Mouse (Mus musculus): Measurements from ENCODE around the gene Ccser1. TPM values are rescaled to one million over a fixed set of nuclear protein-coding genes. Genes with fewer than 3 reads are reported as not detected.
A peak's percentile ranks its signal among the peaks of the same experiment; 100 is the strongest.

Gene Ccser1
- polyA plus RNA-seq, 1 experiment from 2014 or later: 30.8 TPM

DNA sequence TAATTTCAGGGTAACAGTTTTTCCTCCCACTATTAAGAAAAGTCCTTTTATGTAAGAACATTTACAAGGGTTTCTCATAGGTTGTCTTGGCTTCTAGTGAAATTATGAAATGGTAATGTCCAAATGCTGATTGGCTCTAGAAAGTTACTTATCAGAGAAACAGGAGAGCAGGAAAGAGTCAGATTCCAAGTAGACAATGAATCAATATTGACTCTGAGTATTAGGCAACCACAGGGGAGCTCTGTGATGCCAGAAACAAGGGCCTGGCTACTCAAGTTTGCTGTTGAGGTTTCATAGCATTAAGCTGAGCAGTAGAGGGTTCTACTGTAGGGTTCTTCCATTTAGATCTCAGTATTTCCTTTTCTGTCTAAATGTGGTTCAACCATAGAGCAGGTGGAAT is 481.3 kb downstream of the Ccser1 start:
- no peak overlapping the region for H3K27ac ChIP-seq (replicated peaks)
- no peaks in the 10 kb centered on the region for H3K9me3 ChIP-seq
- no peak overlapping the region for H3K9ac ChIP-seq (replicated peaks)
- H3K27me3 ChIP-seq: no peaks in the 10 kb centered on the region
- no peaks in the 10 kb centered on the region for H3K36me3 ChIP-seq
- no peak overlapping the region for H3K4me2 ChIP-seq (replicated peaks)
- no peak for ATAC-seq (replicated peaks)
- H3K4me3 ChIP-seq: no peak overlapping the region
- H3K4me1 ChIP-seq: no peaks in the 10 kb centered on the region

DNA sequence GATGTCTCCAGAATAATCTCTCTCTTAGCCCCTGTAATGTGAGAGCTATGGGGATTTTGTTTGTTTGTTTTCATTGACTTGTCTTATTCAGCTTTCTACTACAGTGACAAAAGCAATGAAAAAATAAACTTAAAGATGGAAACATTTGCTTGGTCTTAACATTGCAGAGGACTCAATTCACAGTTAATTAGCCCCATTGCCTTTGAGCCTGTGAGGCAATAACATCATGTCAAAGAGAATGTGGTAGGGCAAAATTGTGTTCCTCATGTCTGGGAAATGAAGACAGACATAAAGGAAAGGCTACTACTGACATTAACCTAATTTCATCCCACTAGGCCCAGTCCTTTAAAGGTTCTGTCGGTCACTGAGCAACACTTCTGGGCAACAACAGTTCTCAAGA is 484.4 kb downstream of the Ccser1 start:
- Histone ChIP-seq H3K4me2 (replicated peaks) (no peak overlapping the region), H3K4me1 (no peaks in the 10 kb centered on the region), H3K27me3 (no peaks in the 10 kb centered on the region), H3K27ac (replicated peaks) (no peak overlapping the region), H3K9me3 (no peaks in the 10 kb centered on the region), H3K9ac (replicated peaks) (no peak overlapping the region), H3K4me3 (no peak overlapping the region), H3K36me3 (no peaks in the 10 kb centered on the region)
- 85% methylated on average over 1 of the region's 1 CpGs for WGBS
- no peak for ATAC-seq (replicated peaks)

DNA sequence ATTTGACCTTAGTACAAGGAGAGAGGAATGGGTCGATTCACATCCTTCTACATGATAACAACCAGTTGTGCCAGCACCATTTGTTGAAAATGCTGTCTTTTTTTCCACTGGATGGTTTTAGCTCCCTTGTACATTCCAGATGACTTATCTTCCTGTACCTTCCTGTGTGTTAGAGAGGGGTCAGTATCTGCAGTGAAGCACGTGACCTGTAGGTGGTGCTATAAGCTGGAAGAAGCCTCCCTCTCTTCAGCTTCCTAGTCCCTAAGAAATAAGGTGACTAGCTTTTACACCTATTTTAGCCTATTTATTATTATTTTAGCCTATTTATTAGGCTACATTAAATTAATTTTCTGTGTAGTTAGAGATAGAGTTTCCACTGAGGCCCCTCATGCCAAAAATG is 506.9 kb downstream of the Ccser1 start:
- no peak overlapping the region for H3K4me3 ChIP-seq
- WGBS: 25% methylated on average over 2 of the region's 2 CpGs
- ATAC-seq (replicated peaks): no peak
- H3K36me3 ChIP-seq: no peaks in the 10 kb centered on the region
- no peaks in the 10 kb centered on the region for H3K4me1 ChIP-seq
- no peak overlapping the region for H3K27ac ChIP-seq (replicated peaks)
- no peaks in the 10 kb centered on the region for H3K27me3 ChIP-seq
- H3K9ac ChIP-seq (replicated peaks): no peak overlapping the region
- no peak overlapping the region for H3K4me2 ChIP-seq (replicated peaks)
- H3K9me3 ChIP-seq: no peaks in the 10 kb centered on the region

DNA sequence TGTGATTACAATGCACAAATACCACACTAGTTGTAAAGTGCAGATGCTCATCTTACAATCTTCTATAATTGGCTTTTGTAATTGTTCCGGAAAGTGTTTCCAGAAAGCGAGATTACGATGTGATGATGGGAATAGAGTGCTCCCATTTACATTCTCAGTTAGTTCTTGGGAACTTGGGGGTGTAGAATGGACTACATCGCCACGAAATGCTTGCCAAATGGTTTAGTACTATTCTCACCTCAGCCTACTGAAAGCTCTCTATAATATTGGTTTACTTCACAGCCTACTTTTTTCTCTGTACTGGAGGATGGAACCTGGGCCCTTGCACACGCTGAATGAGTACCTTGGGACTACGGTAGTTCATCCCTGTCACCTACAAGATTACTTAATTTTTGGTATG is 522.9 kb downstream of the Ccser1 start:
- Histone ChIP-seq H3K4me3 (no peak overlapping the region), H3K27ac (replicated peaks) (no peak overlapping the region), H3K9me3 (no peaks in the 10 kb centered on the region), H3K36me3 (no peaks in the 10 kb centered on the region), H3K27me3 (no peaks in the 10 kb centered on the region), H3K4me1 (no peaks in the 10 kb centered on the region), H3K9ac (replicated peaks) (no peak overlapping the region), H3K4me2 (replicated peaks) (no peak overlapping the region)
- 91% methylated on average over 7 of the region's 7 CpGs for WGBS
- no peak for ATAC-seq (replicated peaks)

DNA sequence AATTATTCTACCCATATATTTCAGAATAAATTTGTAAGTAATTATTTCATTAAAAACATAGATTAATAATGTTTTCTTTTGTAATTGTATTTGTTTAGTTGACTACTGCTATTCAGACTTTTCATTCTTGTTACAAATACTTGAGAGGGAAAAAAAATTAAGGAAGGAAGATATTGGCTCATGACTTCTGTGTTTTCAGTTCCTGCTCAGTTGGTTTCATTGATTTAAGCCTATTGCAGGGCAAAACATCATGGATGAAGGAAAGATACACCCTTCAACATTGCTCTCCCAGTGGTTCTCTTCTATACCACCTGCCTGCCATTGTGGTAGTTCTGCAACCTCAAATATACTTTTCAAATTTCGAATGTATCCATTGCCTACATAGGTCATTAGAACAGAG is 541.1 kb downstream of the Ccser1 start:
- Histone ChIP-seq H3K4me1 (no peaks in the 10 kb centered on the region), H3K27me3 (no peaks in the 10 kb centered on the region), H3K36me3 (no peaks in the 10 kb centered on the region), H3K4me2 (replicated peaks) (no peak overlapping the region), H3K4me3 (no peak overlapping the region), H3K27ac (replicated peaks) (no peak overlapping the region), H3K9me3 (no peaks in the 10 kb centered on the region), H3K9ac (replicated peaks) (no peak overlapping the region)
- WGBS: 83% methylated on average over 1 of the region's 1 CpGs
- no peak for ATAC-seq (replicated peaks)

DNA sequence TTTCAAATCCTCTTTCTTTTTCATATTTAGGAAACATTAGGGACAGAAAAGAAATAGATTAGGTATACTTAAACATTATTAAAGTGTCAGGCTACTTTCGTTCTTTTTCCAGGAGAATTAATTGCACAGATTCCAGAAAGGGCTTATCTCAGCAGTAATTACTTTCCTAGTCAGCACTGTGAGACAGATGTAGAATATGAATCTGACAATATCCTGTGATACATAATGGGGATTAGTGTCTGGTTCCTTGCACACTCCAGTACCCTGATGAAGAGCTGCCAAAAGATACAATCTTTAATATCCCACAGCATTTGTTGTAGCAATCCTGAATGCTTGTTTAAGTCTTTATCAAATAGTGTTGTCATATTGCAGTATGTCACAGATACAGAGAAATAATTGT is 548.9 kb downstream of the Ccser1 start:
- H3K27ac ChIP-seq (replicated peaks): no peak overlapping the region
- H3K9me3 ChIP-seq: no peaks in the 10 kb centered on the region
- no peaks in the 10 kb centered on the region for H3K36me3 ChIP-seq
- no peak overlapping the region for H3K4me3 ChIP-seq
- H3K4me2 ChIP-seq (replicated peaks): no peak overlapping the region
- H3K27me3 ChIP-seq: no peaks in the 10 kb centered on the region
- WGBS: 13% methylated on average over 1 of the region's 1 CpGs
- ATAC-seq (replicated peaks): 0 out of 2 replicates have a peak, but pooled peaks have one; percentile 48
- no peaks in the 10 kb centered on the region for H3K4me1 ChIP-seq
- H3K9ac ChIP-seq (replicated peaks): no peak overlapping the region

DNA sequence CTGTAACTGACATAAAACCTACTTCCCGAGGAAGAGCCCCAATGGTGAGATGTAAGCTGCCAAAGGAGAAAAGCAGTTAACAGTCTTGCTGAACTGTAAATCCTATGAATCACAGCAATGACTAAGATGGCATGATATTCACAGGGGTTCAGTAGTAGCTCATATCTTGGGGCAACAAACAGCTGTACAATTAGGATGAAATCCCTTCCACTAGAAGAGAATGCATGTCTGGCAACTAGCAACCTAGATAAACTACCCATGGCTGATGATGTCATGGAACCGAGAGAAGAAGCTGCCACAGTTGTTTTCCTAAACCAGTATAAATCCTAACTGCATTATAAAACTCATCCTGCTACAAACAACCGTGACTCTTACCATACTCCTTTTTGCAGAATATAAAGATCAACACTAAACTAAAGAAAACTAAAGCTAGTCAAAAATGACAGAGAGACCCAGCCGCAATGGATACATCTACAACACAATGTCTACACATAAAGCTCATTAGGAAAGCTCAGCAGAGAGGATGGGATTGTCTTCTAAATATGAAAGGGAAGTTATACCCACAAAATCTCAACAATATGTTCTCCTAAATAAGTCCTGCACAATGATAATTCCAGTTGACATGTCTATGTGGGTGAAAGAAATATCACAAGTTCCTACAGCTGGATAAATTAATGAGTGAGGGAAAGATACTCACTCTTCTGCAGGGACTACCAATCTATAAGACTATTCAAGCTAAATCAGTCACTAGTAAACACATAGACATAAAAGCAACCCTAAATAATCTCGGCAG is 550.2 kb downstream of the Ccser1 start:
- no peak for ATAC-seq (replicated peaks)
- Histone ChIP-seq H3K27me3 (no peaks in the 10 kb centered on the region), H3K4me3 (no peak overlapping the region), H3K36me3 (no peaks in the 10 kb centered on the region), H3K9me3 (no peaks in the 10 kb centered on the region), H3K27ac (replicated peaks) (no peak overlapping the region), H3K4me2 (replicated peaks) (no peak overlapping the region), H3K9ac (replicated peaks) (no peak overlapping the region), H3K4me1 (no peaks in the 10 kb centered on the region)
- 78% methylated on average over 5 of the region's 5 CpGs for WGBS

DNA sequence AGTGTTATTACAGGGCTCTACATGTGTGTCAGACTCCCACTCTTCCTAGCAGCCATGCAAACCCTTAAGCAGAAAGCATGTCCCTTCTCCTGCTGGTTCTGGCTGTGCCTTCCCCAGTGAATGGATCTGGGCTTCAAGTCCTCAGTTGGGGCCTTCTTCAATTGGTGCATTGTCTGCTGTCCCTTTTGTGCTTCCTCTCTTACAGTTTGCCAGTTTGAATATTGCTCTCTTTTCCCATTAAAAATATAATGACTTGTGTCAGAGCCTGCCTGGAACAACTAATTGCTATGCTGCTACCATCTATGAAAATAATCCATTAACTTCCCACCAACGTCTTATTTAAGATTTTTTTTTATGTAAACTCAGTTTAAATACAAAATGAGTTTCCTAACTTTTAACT is 566.2 kb downstream of the Ccser1 start:
- H3K9ac ChIP-seq (replicated peaks): no peak overlapping the region
- H3K4me1 ChIP-seq: no peaks in the 10 kb centered on the region
- H3K27ac ChIP-seq (replicated peaks): no peak overlapping the region
- WGBS: 28% methylated on average over 1 of the region's 1 CpGs
- H3K4me3 ChIP-seq: no peak overlapping the region
- H3K9me3 ChIP-seq: no peaks in the 10 kb centered on the region
- H3K27me3 ChIP-seq: no peaks in the 10 kb centered on the region
- H3K36me3 ChIP-seq: no peaks in the 10 kb centered on the region
- no peak overlapping the region for H3K4me2 ChIP-seq (replicated peaks)
- ATAC-seq (replicated peaks): no peak

DNA sequence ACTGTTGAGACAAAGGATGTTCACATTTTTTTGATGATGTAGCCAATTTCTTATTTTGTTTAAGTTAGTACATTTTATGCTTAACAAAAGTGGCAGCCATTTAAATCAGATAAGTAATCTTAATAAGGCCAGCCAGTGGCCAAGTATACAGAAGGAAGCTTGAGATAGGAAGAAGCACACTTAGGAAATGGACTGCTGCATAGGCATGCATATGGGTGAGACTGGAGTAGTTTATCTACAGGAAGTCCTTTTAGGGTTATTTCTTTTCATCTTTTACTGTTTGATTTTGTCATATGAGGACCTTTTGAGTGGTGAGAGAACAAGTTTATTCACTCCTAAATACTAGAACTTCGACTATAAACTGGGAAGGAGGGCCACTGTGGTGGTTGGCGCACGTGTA is 582.0 kb downstream of the Ccser1 start:
- Histone ChIP-seq H3K27me3 (no peaks in the 10 kb centered on the region), H3K9ac (replicated peaks) (no peak overlapping the region), H3K4me2 (replicated peaks) (no peak overlapping the region), H3K27ac (replicated peaks) (no peak overlapping the region), H3K4me3 (no peak overlapping the region), H3K9me3 (no peaks in the 10 kb centered on the region), H3K36me3 (no peaks in the 10 kb centered on the region), H3K4me1 (no peaks in the 10 kb centered on the region)
- no peak for ATAC-seq (replicated peaks)
- 93% methylated on average over 3 of the region's 3 CpGs for WGBS

DNA sequence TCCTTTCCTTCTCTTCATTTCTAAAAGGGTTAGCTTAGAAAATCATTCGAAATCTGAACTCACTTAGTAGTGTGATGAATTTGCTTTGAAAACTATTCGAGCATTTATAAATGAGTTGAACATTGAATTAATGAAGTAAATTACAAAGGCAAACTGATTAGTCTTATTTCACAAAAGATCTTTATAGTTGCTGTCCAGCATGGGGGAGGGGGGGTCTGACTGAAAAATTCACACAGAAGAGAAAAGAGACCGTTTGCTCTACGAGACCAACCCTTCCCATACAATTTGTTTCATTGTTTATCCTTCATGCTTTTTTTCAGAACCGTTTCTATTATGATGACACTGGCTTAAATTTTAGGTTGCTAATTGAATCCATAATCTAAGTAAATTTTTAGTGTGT is 583.3 kb downstream of the Ccser1 start:
- H3K36me3 ChIP-seq: no peaks in the 10 kb centered on the region
- H3K4me2 ChIP-seq (replicated peaks): no peak overlapping the region
- no peaks in the 10 kb centered on the region for H3K27me3 ChIP-seq
- WGBS: 9% methylated on average over 5 of the region's 5 CpGs
- no peak overlapping the region for H3K27ac ChIP-seq (replicated peaks)
- H3K4me1 ChIP-seq: no peaks in the 10 kb centered on the region
- H3K4me3 ChIP-seq: no peak overlapping the region
- ATAC-seq (replicated peaks): no peak
- no peaks in the 10 kb centered on the region for H3K9me3 ChIP-seq
- no peak overlapping the region for H3K9ac ChIP-seq (replicated peaks)

DNA sequence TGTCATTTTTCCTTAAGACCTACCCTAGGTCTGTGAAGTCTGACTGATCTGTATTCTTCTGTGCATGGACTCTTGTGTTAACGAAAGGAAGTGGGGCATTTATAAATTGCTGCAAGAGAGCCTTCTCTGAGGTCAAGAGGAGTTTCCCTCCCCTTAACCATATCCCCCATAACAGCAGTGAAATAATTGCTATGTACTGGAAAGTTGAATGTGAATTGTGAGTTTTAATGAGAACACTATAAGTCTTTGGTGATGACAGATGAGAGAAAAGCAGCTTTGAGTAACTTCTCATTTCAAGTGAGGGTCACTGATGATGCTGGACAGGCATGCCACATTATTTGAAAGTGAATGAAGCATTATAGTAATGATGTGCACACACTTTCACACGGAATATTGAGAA is 585.7 kb downstream of the Ccser1 start:
- Histone ChIP-seq H3K4me3 (no peak overlapping the region), H3K27me3 (no peaks in the 10 kb centered on the region), H3K9ac (replicated peaks) (no peak overlapping the region), H3K27ac (replicated peaks) (no peak overlapping the region), H3K9me3 (no peaks in the 10 kb centered on the region), H3K4me1 (no peaks in the 10 kb centered on the region), H3K36me3 (no peaks in the 10 kb centered on the region), H3K4me2 (replicated peaks) (no peak overlapping the region)
- 52% methylated on average over 2 of the region's 2 CpGs for WGBS
- no peak for ATAC-seq (replicated peaks)

DNA sequence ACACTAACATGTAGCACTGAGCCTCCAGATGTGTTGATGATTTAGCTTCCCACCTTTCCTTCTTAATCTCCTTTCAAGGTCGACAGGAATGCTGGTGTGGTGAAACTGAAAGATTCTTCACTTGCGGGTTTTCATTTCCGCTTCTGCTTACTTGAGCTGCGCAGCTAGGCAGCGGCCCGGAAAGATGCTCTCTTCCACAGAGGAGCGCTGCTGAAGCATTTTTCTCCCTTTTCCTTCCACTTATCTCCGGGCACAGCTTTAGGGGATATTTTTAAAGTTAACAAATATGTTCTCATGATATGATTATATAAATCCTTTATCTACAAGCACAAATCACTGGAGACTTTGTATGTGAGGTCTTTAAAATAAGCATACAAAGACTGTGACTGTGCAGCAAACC is 587.0 kb downstream of the Ccser1 start:
- H3K27me3 ChIP-seq: no peaks in the 10 kb centered on the region
- no peaks in the 10 kb centered on the region for H3K9me3 ChIP-seq
- no peaks in the 10 kb centered on the region for H3K4me1 ChIP-seq
- H3K4me2 ChIP-seq (replicated peaks): no peak overlapping the region
- H3K9ac ChIP-seq (replicated peaks): no peak overlapping the region
- no peaks in the 10 kb centered on the region for H3K36me3 ChIP-seq
- no peak for ATAC-seq (replicated peaks)
- 83% methylated on average over 8 of the region's 8 CpGs for WGBS
- H3K4me3 ChIP-seq: no peak overlapping the region
- H3K27ac ChIP-seq (replicated peaks): no peak overlapping the region

DNA sequence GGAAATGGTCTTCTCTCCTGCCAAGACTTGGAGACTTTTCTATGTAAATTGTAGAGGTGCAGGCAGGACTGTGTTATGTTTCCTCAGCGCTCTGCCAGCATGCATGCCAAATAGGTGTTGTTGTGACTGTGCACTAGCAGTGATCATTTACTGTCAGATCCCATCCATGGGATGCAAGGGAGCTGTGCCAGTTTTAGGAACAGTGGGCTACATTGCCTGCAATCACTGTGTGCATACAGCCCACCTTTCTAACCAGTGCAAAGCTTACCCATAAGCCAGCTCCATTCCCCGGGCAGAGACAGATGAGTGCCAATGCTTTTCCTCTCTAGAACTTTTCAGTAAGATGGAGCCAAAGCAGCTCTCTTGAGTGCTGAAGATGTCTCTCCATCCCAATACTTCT is 606.6 kb downstream of the Ccser1 start:
- no peak overlapping the region for H3K9ac ChIP-seq (replicated peaks)
- no peaks in the 10 kb centered on the region for H3K9me3 ChIP-seq
- H3K4me1 ChIP-seq: no peaks in the 10 kb centered on the region
- ATAC-seq (replicated peaks): no peak
- no peaks in the 10 kb centered on the region for H3K36me3 ChIP-seq
- H3K4me2 ChIP-seq (replicated peaks): no peak overlapping the region
- no peak overlapping the region for H3K27ac ChIP-seq (replicated peaks)
- H3K27me3 ChIP-seq: no peaks in the 10 kb centered on the region
- no peak overlapping the region for H3K4me3 ChIP-seq
- 71% methylated on average over 2 of the region's 2 CpGs for WGBS

Measured in forebrain, embryonic 15.5 days (tissue).